In the genomic region with DNA sequence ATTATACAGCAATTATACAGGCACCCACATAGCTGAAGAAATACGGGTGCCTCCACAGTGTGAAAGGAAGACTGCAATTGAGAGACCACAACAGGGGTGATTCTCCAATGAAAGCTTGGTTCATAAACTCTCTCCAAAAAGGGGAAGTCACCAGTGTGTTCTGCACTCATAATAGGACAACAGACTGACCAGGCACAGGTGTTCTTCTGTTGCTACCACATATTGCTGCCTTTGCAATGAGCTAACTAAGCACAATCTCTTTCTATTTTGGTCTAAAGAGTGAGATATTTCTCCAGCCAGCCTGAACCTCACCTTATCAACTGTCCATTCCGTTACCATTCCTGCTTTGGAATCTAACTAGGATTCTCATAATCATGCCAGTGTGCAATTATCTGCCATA, we compare ENCODE assay signal across 16 mouse cellular contexts.
"Had no signal": no experiment of that assay in that cellular context is flagged by ENCODE, and none has a peak within 500 bp of the region (broad histone marks: within the 10 kb centered on the region; RNA-seq: fewer than 3 reads in every experiment).

No protein-coding gene starts in this region.

- H3K4me2 ChIP-seq: neural tube, embryonic 12.5 days; neural tube, embryonic 13.5 days; neural tube, embryonic 15.5 days; stomach, embryonic 15.5 days had no signal

- H3K4me3 ChIP-seq: neural tube, embryonic 12.5 days; neural tube, embryonic 13.5 days; neural tube, embryonic 15.5 days; stomach, embryonic 15.5 days had no signal

- DNase-seq: retina, postnatal 1 day; right cerebral cortex, adult 18-20 months; right cerebral cortex, postnatal 14 days; right cerebral cortex, postnatal 25 days; right cerebral cortex, postnatal 4 days; spleen, adult 18-20 months; thymus, adult 18-20 months; thymus, adult 2 months; thymus, postnatal 14 days; thymus, postnatal 25 days; thymus, postnatal 36 days; thymus, postnatal 4 days had no signal

- H3K4me1 ChIP-seq: neural tube, embryonic 12.5 days; neural tube, embryonic 13.5 days; stomach, embryonic 15.5 days had no signal

- H3K9me3 ChIP-seq: neural tube, embryonic 13.5 days; neural tube, embryonic 15.5 days; stomach, embryonic 15.5 days had no signal

- H3K27ac ChIP-seq: neural tube, embryonic 12.5 days; neural tube, embryonic 13.5 days; neural tube, embryonic 15.5 days; stomach, embryonic 15.5 days had no signal

- H3K27me3 ChIP-seq: neural tube, embryonic 12.5 days; neural tube, embryonic 13.5 days; neural tube, embryonic 15.5 days; stomach, embryonic 15.5 days had no signal

- H3K9ac ChIP-seq: neural tube, embryonic 12.5 days; neural tube, embryonic 13.5 days; neural tube, embryonic 15.5 days; stomach, embryonic 15.5 days had no signal

- H3K36me3 ChIP-seq: neural tube, embryonic 12.5 days; neural tube, embryonic 13.5 days; neural tube, embryonic 15.5 days; stomach, embryonic 15.5 days had no signal
